Mouse (Mus musculus): ENCODE results near the gene Ndrg4.

Gene Ndrg4

GRCm38 (mm10) chr8:95678024-95678611 is 1.3 kb downstream of the Ndrg4 start:
- no peak for DNase-seq (ENCODE audit: low spot score)

GRCm38 (mm10) chr8:95688073-95688672 is 11.4 kb downstream of the Ndrg4 start:
- no peak for DNase-seq (ENCODE audit: low spot score)

GRCm38 (mm10) chr8:95690929-95691541 is 14.3 kb downstream of the Ndrg4 start:
- DNase-seq (ENCODE audit: low spot score), result no peak

GRCm38 (mm10) chr8:95694631-95695030 is 17.9 kb downstream of the Ndrg4 start:
- DNase-seq (ENCODE audit: low spot score), result no peak

GRCm38 (mm10) chr8:95696661-95697060 is 19.9 kb downstream of the Ndrg4 start:
- DNase-seq (ENCODE audit: low spot score), result no peak

GRCm38 (mm10) chr8:95697128-95697527 is 20.3 kb downstream of the Ndrg4 start:
- DNase-seq (ENCODE audit: low spot score), result peak; percentile 83

- no peak for DNase-seq (ENCODE audit: low spot score)
These were observed 21.4 kb downstream of the Ndrg4 start for GRCm38 (mm10) chr8:95698179-95698578.

- DNase-seq (ENCODE audit: low spot score), result no peak
These were observed 23.5 kb downstream of the Ndrg4 start for GRCm38 (mm10) chr8:95700282-95700681.

GRCm38 (mm10) chr8:95701809-95702208 is 25.0 kb downstream of the Ndrg4 start:
- DNase-seq (ENCODE audit: low spot score), result no peak

- peak; percentile 85 for DNase-seq (ENCODE audit: low spot score)
These were observed 26.0 kb downstream of the Ndrg4 start for GRCm38 (mm10) chr8:95702480-95703446.

- DNase-seq (ENCODE audit: low spot score), result peak; percentile 29
These were observed 26.9 kb downstream of the Ndrg4 start for GRCm38 (mm10) chr8:95703461-95704260.

- DNase-seq (ENCODE audit: low spot score), result no peak
These were observed 27.8 kb downstream of the Ndrg4 start for GRCm38 (mm10) chr8:95704538-95704937.

- no peak for DNase-seq (ENCODE audit: low spot score)
These were observed 32.8 kb downstream of the Ndrg4 start for GRCm38 (mm10) chr8:95709579-95709978.

GRCm38 (mm10) chr8:95711029-95711428 is 34.2 kb downstream of the Ndrg4 start:
- no peak for DNase-seq (ENCODE audit: low spot score)

GRCm38 (mm10) chr8:95712395-95712794 is 35.6 kb downstream of the Ndrg4 start:
- no peak for DNase-seq (ENCODE audit: low spot score)

- DNase-seq (ENCODE audit: low spot score), result peak; percentile 71
These were observed 36.6 kb downstream of the Ndrg4 start for GRCm38 (mm10) chr8:95713100-95714010.

- DNase-seq (ENCODE audit: low spot score), result no peak
These were observed 37.6 kb downstream of the Ndrg4 start for GRCm38 (mm10) chr8:95714367-95714766.

- no peak for DNase-seq (ENCODE audit: low spot score)
These were observed 38.1 kb downstream of the Ndrg4 start for GRCm38 (mm10) chr8:95714837-95715413.

- DNase-seq (ENCODE audit: low spot score), result peak; percentile 88
These were observed 39.1 kb downstream of the Ndrg4 start, which contains the start of gene Setd6 for GRCm38 (mm10) chr8:95715676-95716531. TSS of gene Setd6 (plus strand) at chr8:95715881.

Measured in urinary bladder, postnatal 14 days (tissue).